Mouse (Mus musculus) B cell, adult 2 months (primary cell): ENCODE results near the gene Tnni2.

Source experiments
- DNase-seq, 2 experiments: peaks; one replicate each; pipeline ENCODE4 v3.0.0; 2022

The Tnni2 gene

GRCm38 (mm10) chr7:142487341-142487859 lies 45.8 kb downstream of the Tnni2 start:
- no peak for DNase-seq

GRCm38 (mm10) chr7:142488053-142488452 lies 46.4 kb downstream of the Tnni2 start:
- no peak for DNase-seq

- DNase-seq, result no peak
Measured at GRCm38 (mm10) chr7:142493535-142493934, 51.9 kb downstream of the Tnni2 start.
